8 mouse cellular contexts compared by ENCODE assay signal in genomic region chr19:45997785-45998693, GRCm38 (mm10). TPM values are rescaled to one million over a fixed set of nuclear protein-coding genes. Genes with fewer than 3 reads are reported as not detected.
DNase-seq lines count a peak whose midpoint lies in the region; ATAC-seq lines count a peak whose summit lies in the region.

TSS of gene Armh3 (minus strand) at chr19:45998488.

- peak; percentile 93 to 98 for DNase-seq in adrenal gland, adult (ENCODE audit: inconsistent age in 2 of 2, low spot score in 1 of 2)
- DNase-seq in embryo, embryonic 10.5 days (ENCODE audit: low spot score) = peak; percentile 99
- DNase-seq in gastrocnemius, postnatal 14 days = peak; percentile 91
- DNase-seq in left cerebral cortex, postnatal 10 days (ENCODE audit: extremely low spot score in 1 of 2, low spot score in 2 of 2) = peak; percentile 92 to 94
- peak; percentile 94 for DNase-seq in right cerebral cortex, postnatal 25 days
- DNase-seq in urinary bladder, postnatal 4 days (ENCODE audit: low spot score in 2 of 2) = peak; percentile 86 to 87

- intact Hi-C loops in gastrocnemius, postnatal 14 days (cut with DNase I; ENCODE audit: low total_unique reads) = no loop called here
- intact Hi-C loops in left cerebral cortex, postnatal 10 days (cut with DNase I) = no loop called here

- peak; percentile 83 for ATAC-seq in inflammation-experienced regulatory T-cells, adult 6 months
- peak; percentile 93 for ATAC-seq in megakaryocyte-erythroid progenitor cell, adult 5-6 weeks (replicated peaks; ENCODE audit: low FRiP score, low TSS enrichment, poor library complexity, severe bottlenecking)

RNA-seq across cellular contexts. Expression of gene Armh3, which starts in this region (rescaled TPM):
- total RNA-seq in gastrocnemius, postnatal 14 days (2021) = 10 to 100 TPM; 10.8 to 10.9 TPM
- 10 to 100 TPM in 1 of 3 experiments, 1 to 10 TPM in 2; 8.0 to 10.9 (median 9.5) TPM for polyA plus RNA-seq in inflammation-experienced regulatory T-cells, adult 6 months (2017; shearing (Covaris generic))
- total RNA-seq in left cerebral cortex, postnatal 10 days (2021) = 10 to 100 TPM; 22.9 to 24.6 TPM
- total RNA-seq in megakaryocyte-erythroid progenitor cell, adult 5-6 weeks (2014; fragmentation: Nextera tagmentation) = 5.6 and 10.5 TPM in 2 replicates
- total RNA-seq in megakaryocyte-erythroid progenitor cell, adult 5-6 weeks (2017) = 4.6 and 8.2 TPM in 2 replicates

Comparison
In these comparisons a context has a peak if more than half of its experiments do, and no peak if none do; other contexts are left out.
1. Peak in every context shown above with its lines: DNase-seq and ATAC-seq.